11 mouse cellular contexts compared by ENCODE assay signal in the genomic region with DNA sequence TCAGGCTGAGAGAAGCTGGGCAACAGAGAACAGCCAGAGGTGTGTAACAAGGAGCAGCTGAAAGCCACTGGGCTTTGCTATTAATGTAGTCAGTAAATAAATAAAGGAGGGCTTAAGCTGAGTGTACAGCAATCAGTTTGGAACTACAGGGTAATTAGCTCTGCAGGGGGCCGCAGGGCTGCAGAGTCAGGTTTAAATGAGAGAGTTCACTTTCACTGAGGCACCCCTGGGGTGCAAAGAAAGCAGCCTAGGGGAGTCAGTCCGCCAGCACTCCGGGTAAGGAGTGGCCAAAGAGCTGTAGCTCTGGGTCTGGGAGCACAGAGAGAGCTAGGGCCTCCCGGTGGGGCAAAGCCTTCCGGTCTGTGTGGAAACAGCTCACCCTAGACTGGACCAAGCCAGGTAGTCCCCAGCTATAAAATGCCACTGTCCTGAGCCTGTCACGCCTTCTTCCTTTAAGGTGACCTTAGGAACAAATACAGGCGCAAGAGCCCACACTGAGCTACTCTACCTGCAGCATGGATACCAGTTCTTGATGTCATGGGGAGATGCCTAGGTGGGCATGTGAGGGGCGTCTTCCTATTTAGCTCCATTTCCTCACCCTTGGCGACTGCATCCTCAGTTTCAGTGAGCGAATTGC. TPM values are rescaled to one million over a fixed set of nuclear protein-coding genes. Genes with fewer than 3 reads are reported as not detected.
DNase-seq lines count a peak whose midpoint lies in the region; ATAC-seq and TF ChIP-seq lines count a peak whose summit lies in the region.
"Had no signal": no experiment of that assay in that cellular context is flagged by ENCODE, and none has a peak within 500 bp of the region (broad histone marks: within the 10 kb centered on the region; RNA-seq: fewer than 3 reads in every experiment).

No protein-coding gene starts in this region.

- no peak overlapping the region for H3K4me3 ChIP-seq in forebrain, embryonic 12.5 days (replicated peaks)
- H3K4me3 ChIP-seq in forebrain, postnatal 0 days (ENCODE audit: low read depth, low read length) = no peak overlapping the region
- H3K4me3 ChIP-seq in liver, postnatal 0 days (ENCODE audit: low read depth, low read length) = no peak overlapping the region
- no peak overlapping the region for H3K4me3 ChIP-seq in embryonic facial prominence, embryonic 10.5 days
- no peak overlapping the region for H3K4me3 ChIP-seq in limb, embryonic 11.5 days (ENCODE audit: low read depth, low read length)
- H3K4me3 ChIP-seq in intestine, postnatal 0 days (ENCODE audit: low read depth, low read length) = no peak overlapping the region

- no peak for TF ChIP-seq CTCF in forebrain, postnatal 0 days (IDR thresholded peaks at IDR 0.05; ENCODE audit: low read depth)
- no peak for TF ChIP-seq CTCF in liver, postnatal 0 days (IDR thresholded peaks at IDR 0.05; ENCODE audit: low read depth)
- no peak for TF ChIP-seq CTCF in intestine, postnatal 0 days (IDR thresholded peaks at IDR 0.05; ENCODE audit: low read depth)

- peaks cover 43% of the 10 kb centered on the region for H3K4me1 ChIP-seq in forebrain, embryonic 12.5 days
- H3K4me1 ChIP-seq in forebrain, postnatal 0 days (ENCODE audit: insufficient read depth) = peaks cover 10% of the 10 kb centered on the region
- peaks cover 22% of the 10 kb centered on the region for H3K4me1 ChIP-seq in liver, postnatal 0 days (ENCODE audit: insufficient read depth)
- H3K4me1 ChIP-seq in embryonic facial prominence, embryonic 10.5 days = peaks cover 57% of the 10 kb centered on the region
- peaks cover 32% of the 10 kb centered on the region for H3K4me1 ChIP-seq in limb, embryonic 11.5 days (ENCODE audit: control insufficient read depth, insufficient read depth, low read length)
- 0 out of 2 replicates have a peak, but pooled peaks cover 5% of the 10 kb centered on the region for H3K4me1 ChIP-seq in intestine, postnatal 0 days (replicated peaks; ENCODE audit: control insufficient read depth, insufficient read depth, low read length)

- no peaks in the 10 kb centered on the region for H3K36me3 ChIP-seq in forebrain, embryonic 12.5 days (replicated peaks)
- H3K36me3 ChIP-seq in forebrain, postnatal 0 days (ENCODE audit: insufficient read depth) = no peaks in the 10 kb centered on the region
- H3K36me3 ChIP-seq in liver, postnatal 0 days (replicated peaks; ENCODE audit: insufficient read depth, low read length) = no peaks in the 10 kb centered on the region
- H3K36me3 ChIP-seq in embryonic facial prominence, embryonic 10.5 days (replicated peaks) = no peaks in the 10 kb centered on the region
- H3K36me3 ChIP-seq in limb, embryonic 11.5 days (ENCODE audit: control insufficient read depth, insufficient read depth, low read length) = no peaks in the 10 kb centered on the region
- no peaks in the 10 kb centered on the region for H3K36me3 ChIP-seq in intestine, postnatal 0 days (ENCODE audit: control insufficient read depth, insufficient read depth)

- ATAC-seq in forebrain, embryonic 12.5 days (ENCODE audit: low FRiP score) = peak; percentile 18; the same call in 1 of the 2 replicates
- no peak for ATAC-seq in forebrain, postnatal 0 days
- ATAC-seq in liver, postnatal 0 days = no peak
- ATAC-seq in limb, embryonic 11.5 days (ENCODE audit: insufficient number of reproducible peaks, low FRiP score, low TSS enrichment, low read depth) = no peak
- ATAC-seq in intestine, postnatal 0 days = no peak
- ATAC-seq in erythroblast, adult 5-6 weeks (replicated peaks; ENCODE audit: low FRiP score, poor library complexity, severe bottlenecking) = no peak
- ATAC-seq: activated CD4-positive, CD25-positive, alpha-beta regulatory T cell, adult 4 months had no signal

- no peak for DNase-seq in forebrain, postnatal 0 days
- DNase-seq in liver, postnatal 0 days = peak; percentile 24
- DNase-seq in liver = no peak
- peak; percentile 23 for DNase-seq in embryonic facial prominence, embryonic 10.5 days (ENCODE audit: low spot score)
- peak; percentile 50 for DNase-seq in limb, embryonic 11.5 days (ENCODE audit: low spot score)
- DNase-seq: cerebellum, postnatal 36 days; right cerebral cortex, postnatal 14 days had no signal

- peaks cover 34% of the 10 kb centered on the region for H3K27me3 ChIP-seq in forebrain, embryonic 12.5 days
- H3K27me3 ChIP-seq in forebrain, postnatal 0 days (ENCODE audit: insufficient read depth, low read length) = peaks cover 4% of the 10 kb centered on the region; the same call in 1 of the 2 replicates
- no peaks in the 10 kb centered on the region for H3K27me3 ChIP-seq in liver, postnatal 0 days (ENCODE audit: insufficient read depth, low read length)
- peaks cover 23% of the 10 kb centered on the region for H3K27me3 ChIP-seq in embryonic facial prominence, embryonic 10.5 days (replicated peaks; ENCODE audit: low read depth, poor library complexity, severe bottlenecking)
- peaks cover 2% of the 10 kb centered on the region; the same call in 1 of the 2 replicates for H3K27me3 ChIP-seq in limb, embryonic 11.5 days (ENCODE audit: control insufficient read depth, insufficient read depth, low read length)
- H3K27me3 ChIP-seq in intestine, postnatal 0 days (replicated peaks; ENCODE audit: control insufficient read depth, insufficient read depth, low read length) = no peaks in the 10 kb centered on the region

- H3K9ac ChIP-seq in forebrain, embryonic 12.5 days = no peak overlapping the region
- no peak overlapping the region for H3K9ac ChIP-seq in forebrain, postnatal 0 days
- no peak overlapping the region for H3K9ac ChIP-seq in liver, postnatal 0 days (replicated peaks)
- H3K9ac ChIP-seq in limb, embryonic 11.5 days (ENCODE audit: low read length) = no peak overlapping the region
- no peak overlapping the region for H3K9ac ChIP-seq in intestine, postnatal 0 days (ENCODE audit: low read depth, low read length)

- 0 out of 2 replicates have a peak, but pooled peaks cover 6% of the 10 kb centered on the region for H3K9me3 ChIP-seq in forebrain, embryonic 12.5 days
- 0 out of 2 replicates have a peak, but pooled peaks cover 3% of the 10 kb centered on the region for H3K9me3 ChIP-seq in forebrain, postnatal 0 days (ENCODE audit: low read length)
- H3K9me3 ChIP-seq in liver, postnatal 0 days (ENCODE audit: low read length) = peaks cover 10% of the 10 kb centered on the region
- peaks cover 9% of the 10 kb centered on the region for H3K9me3 ChIP-seq in embryonic facial prominence, embryonic 10.5 days
- peaks cover 6% of the 10 kb centered on the region for H3K9me3 ChIP-seq in limb, embryonic 11.5 days (ENCODE audit: control insufficient read depth, low read length)
- 0 out of 2 replicates have a peak, but pooled peaks cover 3% of the 10 kb centered on the region for H3K9me3 ChIP-seq in intestine, postnatal 0 days (ENCODE audit: control insufficient read depth)

- H3K27ac ChIP-seq in forebrain, embryonic 12.5 days = 0 out of 2 replicates have a peak overlapping the region, but pooled peaks have one; percentile 38
- no peak overlapping the region for H3K27ac ChIP-seq in forebrain, postnatal 0 days (ENCODE audit: low read depth, low read length)
- H3K27ac ChIP-seq in liver, postnatal 0 days (ENCODE audit: low read depth) = no peak overlapping the region
- H3K27ac ChIP-seq in embryonic facial prominence, embryonic 10.5 days (replicated peaks) = peak overlapping the region; percentile 82; the same call in 1 of the 2 replicates
- no peak overlapping the region; the same call in 1 of the 2 replicates for H3K27ac ChIP-seq in limb, embryonic 11.5 days (replicated peaks; ENCODE audit: low read depth, low read length)
- no peak overlapping the region for H3K27ac ChIP-seq in intestine, postnatal 0 days (ENCODE audit: low read depth, low read length)

- WGBS in forebrain, embryonic 12.5 days = 14% methylated on average over 10 of the region's 10 CpGs
- WGBS in forebrain, postnatal 0 days = 25% methylated on average over 10 of the region's 10 CpGs
- 56% methylated on average over 10 of the region's 10 CpGs for WGBS in liver, postnatal 0 days (ENCODE audit: insufficient replicate concordance)
- WGBS in embryonic facial prominence, embryonic 10.5 days = 16% methylated on average over 10 of the region's 10 CpGs
- 21% methylated on average over 10 of the region's 10 CpGs for WGBS in limb, embryonic 11.5 days
- WGBS in intestine, postnatal 0 days = 58% methylated on average over 10 of the region's 10 CpGs

- TF ChIP-seq EP300 in liver, postnatal 0 days (IDR thresholded peaks at IDR 0.05; ENCODE audit: low read depth) = no peak

- peak overlapping the region; percentile 19; the same call in 1 of the 2 replicates for H3K4me2 ChIP-seq in forebrain, embryonic 12.5 days
- no peak overlapping the region for H3K4me2 ChIP-seq in forebrain, postnatal 0 days (ENCODE audit: low read depth)
- H3K4me2 ChIP-seq in liver, postnatal 0 days (ENCODE audit: low read depth, low read length) = no peak overlapping the region
- H3K4me2 ChIP-seq in limb, embryonic 11.5 days (ENCODE audit: low read depth, severe bottlenecking) = no peak overlapping the region
- H3K4me2 ChIP-seq in intestine, postnatal 0 days (replicated peaks; ENCODE audit: low read depth) = no peak overlapping the region

RNA-seq across cellular contexts. Expression of a gene that starts 42.8 kb away (rescaled TPM):
- polyA plus RNA-seq in forebrain, embryonic 12.5 days (2016; fragmentation: Nextera tagmentation; extraction: Ambion mirVana) = 1.2 and 2.1 TPM in 2 replicates
- 3.1 and 4.6 TPM in 2 replicates for total RNA-seq in forebrain, postnatal 0 days (2014; rRNA removed)
- polyA plus RNA-seq in forebrain, postnatal 0 days (2015; fragmentation: Nextera tagmentation; extraction: Ambion mirVana) = 5.5 and 5.7 TPM in 2 replicates
- polyA plus RNA-seq in liver, postnatal 0 days (2015; fragmentation: Nextera tagmentation; extraction: Ambion mirVana) = 0.34 and 0.41 TPM in 2 replicates
- 0.59 and 0.61 TPM in 2 replicates for polyA plus RNA-seq in embryonic facial prominence, embryonic 10.5 days (2016; fragmentation: Nextera tagmentation; extraction: Ambion mirVana)
- polyA plus RNA-seq in limb, embryonic 11.5 days (2014; fragmentation: Nextera tagmentation; extraction: Ambion mirVana) = 0.52 and 0.62 TPM in 2 replicates
- 5.1 and 6.1 TPM in 2 replicates for polyA plus RNA-seq in intestine, postnatal 0 days (2015; fragmentation: Nextera tagmentation; extraction: Ambion mirVana)
- not detected in 2 replicates for total RNA-seq in erythroblast, adult 5-6 weeks (2015; ENCODE audit: low replicate concordance)
- not detected in 2 replicates for total RNA-seq in erythroblast, adult 5-6 weeks (2017; ENCODE audit: low replicate concordance)
- polyA plus RNA-seq: activated CD4-positive, CD25-positive, alpha-beta regulatory T cell, adult 4 months had no signal

Comparison
In these comparisons a context has a peak if more than half of its experiments do, and no peak if none do; other contexts are left out.
1. H3K27ac ChIP-seq: peak in forebrain, embryonic 12.5 days (single experiment) and embryonic facial prominence, embryonic 10.5 days (single experiment); none in forebrain, postnatal 0 days (single experiment), liver, postnatal 0 days (single experiment), limb, embryonic 11.5 days (single experiment) and intestine, postnatal 0 days (single experiment).
2. DNase-seq: peak in liver, postnatal 0 days (single experiment), embryonic facial prominence, embryonic 10.5 days (single experiment) and limb, embryonic 11.5 days (single experiment); none in forebrain, postnatal 0 days (single experiment) and liver (single experiment).